Mouse (Mus musculus) forebrain, embryonic 16.5 days (tissue): ENCODE data around the gene Prss46. TPM values are rescaled to one million over a fixed set of nuclear protein-coding genes. Genes with fewer than 3 reads are reported as not detected.
"Not testable (repeated sequence)": the region's sequence is repeated elsewhere in the genome, so short reads cannot be mapped to it uniquely, and the experiment has no call there.

Experiments
- ATAC-seq: fragments of 200-750 bp; cut with Nextera tagmentation; 2 replicates; pipeline ENCODE4 v1.8.0; 2017; ENCODE audit warnings: mild to moderate bottlenecking, moderate library complexity
- H3K27ac ChIP-seq: fragments of 300-500 bp; sonication (generic); 2 replicates; pipeline ENCODE4 v1.5.1; 2014; ENCODE audit warnings: low read length, control low read depth
- H3K27me3 ChIP-seq: fragments of 300-500 bp; sonication (generic); replicated peaks from 2 replicates; pipeline ENCODE4 v1.6.1; 2014; ENCODE audit warnings: low read length; ENCODE audit not compliant: control insufficient read depth, insufficient read depth
- H3K36me3 ChIP-seq: fragments of 300-500 bp; sonication (generic); 2 replicates; pipeline ENCODE4 v1.6.1; 2014; ENCODE audit not compliant: control insufficient read depth, insufficient read depth
- H3K4me1 ChIP-seq: fragments of 300-500 bp; sonication (generic); replicated peaks from 2 replicates; pipeline ENCODE4 v1.6.1; 2014; ENCODE audit warnings: low read length; ENCODE audit not compliant: control insufficient read depth, insufficient read depth
- H3K4me2 ChIP-seq: fragments of 300-500 bp; sonication (generic); 2 replicates; pipeline ENCODE4 v1.6.1; 2014; ENCODE audit warnings: mild to moderate bottlenecking, low read length, control low read depth
- H3K4me3 ChIP-seq: fragments of 300-500 bp; sonication (generic); replicated peaks from 2 replicates; pipeline ENCODE4 v1.5.1; 2014; ENCODE audit warnings: mild to moderate bottlenecking, low read length, control low read depth
- H3K9ac ChIP-seq: fragments of 300-500 bp; sonication (generic); replicated peaks from 2 replicates; pipeline ENCODE4 v1.6.1; 2014; ENCODE audit warnings: low read depth, low read length, control low read depth
- H3K9me3 ChIP-seq: fragments of 300-500 bp; sonication (generic); 2 replicates; pipeline ENCODE4 v1.6.1; 2016; ENCODE audit warnings: low read length; ENCODE audit not compliant: control insufficient read depth
- WGBS: fragments of 180-500 bp; shearing (Covaris S2); extraction: QIAGEN DNeasy Blood & Tissue Kit; methylation state at CpG from one replicate; pipeline ENCODE4 v1.1.7; 2014; 5-methylcytosine and 5-hydroxymethylcytosine counted together
- polyA plus RNA-seq: library from polyadenylated mRNA; unstranded; fragments of >200 nt; fragmentation: Nextera tagmentation; extraction: Ambion mirVana; gene quantifications from 2 replicates; pipeline ENCODE4 v1.2.1, GENCODE M21; 2015

Prss46 gene
- not detected in 2 replicates for polyA plus RNA-seq

GRCm38 (mm10) chr9:110844206-110844605 is at the start of gene Prss46:
Gene Prss46 (plus strand): TSS chr9:110844506.
- no peaks in the 10 kb centered on the region for H3K27me3 ChIP-seq
- H3K9me3 ChIP-seq = no peaks in the 10 kb centered on the region
- no peaks in the 10 kb centered on the region for H3K4me1 ChIP-seq
- H3K9ac ChIP-seq = no peak within 1 kb of the TSS
- no peak within 1 kb of the TSS for H3K27ac ChIP-seq
- WGBS = 92% methylated on average over 10 of the region's 10 CpGs
- H3K4me2 ChIP-seq = no peak within 1 kb of the TSS
- no peak for ATAC-seq
- no peaks in the 10 kb centered on the region for H3K36me3 ChIP-seq
- no peak within 1 kb of the TSS for H3K4me3 ChIP-seq

- Histone ChIP-seq H3K36me3 (no peaks in the 10 kb centered on the region), H3K27me3 (no peaks in the 10 kb centered on the region), H3K4me2 (no peak overlapping the region), H3K9ac (no peak overlapping the region), H3K9me3 (no peaks in the 10 kb centered on the region), H3K4me3 (no peak overlapping the region), H3K4me1 (no peaks in the 10 kb centered on the region), H3K27ac (no peak overlapping the region)
- ATAC-seq = no peak
- 82% methylated on average over 10 of the region's 10 CpGs for WGBS
These were observed 47.3 kb upstream of the Prss46 start for GRCm38 (mm10) chr9:110797013-110797412.

DNA sequence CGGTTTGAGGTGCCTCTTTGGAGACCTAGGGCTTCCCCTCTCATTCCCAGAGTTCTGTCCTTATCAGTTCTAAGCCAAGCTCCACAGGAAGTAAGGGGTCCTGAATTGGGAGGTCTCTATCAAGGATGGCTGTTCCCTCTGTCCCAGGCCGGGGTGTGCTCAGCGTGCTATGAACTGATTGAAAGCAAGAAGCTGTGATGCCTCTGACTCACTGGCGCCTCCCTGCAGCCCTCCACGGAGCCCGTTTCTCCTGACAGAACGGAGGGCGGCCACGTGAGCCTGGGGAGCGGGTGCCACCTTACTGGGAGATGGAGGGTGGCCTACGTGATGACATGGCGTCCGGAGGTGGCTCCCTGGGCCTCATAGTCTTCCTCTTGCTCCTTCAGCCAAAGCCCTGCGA is 46.4 kb upstream of the Prss46 start, which contains the start of gene Prss42:
Gene Prss42, plus strand, starts transcription at position 301 of the 400 bp plus-strand sequence.
- no peaks in the 10 kb centered on the region for H3K27me3 ChIP-seq
- H3K4me2 ChIP-seq = no peak within 1 kb of the TSS
- H3K4me1 ChIP-seq = no peaks in the 10 kb centered on the region
- no peaks in the 10 kb centered on the region for H3K9me3 ChIP-seq
- WGBS = 92% methylated on average over 14 of the region's 14 CpGs
- H3K36me3 ChIP-seq = no peaks in the 10 kb centered on the region
- H3K4me3 ChIP-seq = no peak within 1 kb of the TSS
- H3K9ac ChIP-seq = no peak within 1 kb of the TSS
- H3K27ac ChIP-seq = no peak within 1 kb of the TSS
- no peak for ATAC-seq

DNA sequence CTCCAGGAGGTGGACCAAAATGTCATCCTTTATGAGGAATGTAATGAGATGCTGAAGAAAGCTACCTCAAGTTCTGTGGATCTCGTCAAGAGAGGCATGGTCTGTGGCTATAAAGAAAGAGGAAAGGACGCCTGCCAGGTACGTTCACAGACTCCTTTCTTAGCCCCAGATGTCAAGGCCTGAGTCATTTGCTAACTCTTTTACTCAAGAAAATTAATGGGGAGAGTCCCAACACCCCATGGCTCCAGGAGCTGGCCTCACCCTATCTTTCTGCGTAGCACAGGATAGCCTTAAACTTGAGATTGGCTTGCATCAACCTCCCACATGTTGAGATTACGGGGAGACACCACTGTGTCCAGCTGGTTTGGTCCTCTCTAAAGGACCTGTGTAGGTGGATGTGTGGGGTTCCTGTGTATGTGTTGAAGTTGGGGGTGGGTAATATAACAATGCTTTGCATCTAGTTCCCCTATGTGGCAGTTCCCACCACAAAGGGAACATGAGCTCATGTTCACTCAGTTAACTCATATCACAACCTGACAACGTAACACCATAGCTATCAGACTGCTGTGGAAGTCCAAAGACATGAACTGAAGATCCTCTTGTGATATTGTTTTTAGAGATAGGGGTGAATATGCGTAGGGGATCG is 43.3 kb upstream of the Prss46 start:
- ATAC-seq = no peak

GRCm38 (mm10) chr9:110803294-110803693 is 41.0 kb upstream of the Prss46 start:
- whole genome bisulfite sequencing = 82% methylated on average over 4 of the region's 4 CpGs
- no peak for ATAC-seq

More for the DNA sequence above, 43.3 kb upstream of the Prss46 start:
- Histone ChIP-seq H3K9me3 (no peaks in the 10 kb centered on the region), H3K9ac (no peak overlapping the region), H3K4me3 (no peak overlapping the region), H3K27me3 (no peaks in the 10 kb centered on the region), H3K4me2 (no peak overlapping the region), H3K4me1 (no peaks in the 10 kb centered on the region), H3K36me3 (no peaks in the 10 kb centered on the region), H3K27ac (no peak overlapping the region)
- 92% methylated on average over 8 of the region's 8 CpGs for WGBS

DNA sequence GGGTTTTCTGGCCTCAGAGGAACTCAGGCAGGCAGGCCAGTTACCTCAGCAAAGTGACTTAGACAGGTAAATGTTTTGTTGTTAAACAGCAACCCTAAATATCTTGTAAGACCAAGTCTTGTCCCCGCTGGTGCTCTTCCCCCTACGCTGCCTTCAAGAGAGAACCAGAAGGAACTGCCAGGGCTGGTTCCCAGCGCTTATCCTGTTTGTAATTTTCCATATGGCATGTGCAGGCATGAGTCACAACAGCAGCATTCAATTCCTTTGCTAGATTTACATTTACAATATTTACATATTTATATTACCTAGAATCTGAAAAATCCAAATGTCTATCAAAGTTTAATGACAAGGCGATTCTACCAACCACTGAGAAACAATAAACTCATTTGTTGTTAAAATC is 34.3 kb upstream of the Prss46 start:
- Histone ChIP-seq H3K36me3 (no peaks in the 10 kb centered on the region), H3K27me3 (no peaks in the 10 kb centered on the region), H3K27ac (no peak overlapping the region), H3K4me1 (no peaks in the 10 kb centered on the region), H3K4me3 (no peak overlapping the region), H3K4me2 (no peak overlapping the region), H3K9ac (no peak overlapping the region), H3K9me3 (no peaks in the 10 kb centered on the region)
- ATAC-seq = no peak
- 77% methylated on average over 4 of the region's 4 CpGs for WGBS

More at GRCm38 (mm10) chr9:110803294-110803693, 41.0 kb upstream of the Prss46 start:
- no peak overlapping the region for H3K9ac ChIP-seq
- H3K4me1 ChIP-seq = no peaks in the 10 kb centered on the region
- H3K27ac ChIP-seq = no peak overlapping the region
- H3K27me3 ChIP-seq = no peaks in the 10 kb centered on the region
- H3K36me3 ChIP-seq = no peaks in the 10 kb centered on the region
- H3K9me3 ChIP-seq = no peaks in the 10 kb centered on the region
- H3K4me3 ChIP-seq = no peak overlapping the region
- no peak overlapping the region for H3K4me2 ChIP-seq

DNA sequence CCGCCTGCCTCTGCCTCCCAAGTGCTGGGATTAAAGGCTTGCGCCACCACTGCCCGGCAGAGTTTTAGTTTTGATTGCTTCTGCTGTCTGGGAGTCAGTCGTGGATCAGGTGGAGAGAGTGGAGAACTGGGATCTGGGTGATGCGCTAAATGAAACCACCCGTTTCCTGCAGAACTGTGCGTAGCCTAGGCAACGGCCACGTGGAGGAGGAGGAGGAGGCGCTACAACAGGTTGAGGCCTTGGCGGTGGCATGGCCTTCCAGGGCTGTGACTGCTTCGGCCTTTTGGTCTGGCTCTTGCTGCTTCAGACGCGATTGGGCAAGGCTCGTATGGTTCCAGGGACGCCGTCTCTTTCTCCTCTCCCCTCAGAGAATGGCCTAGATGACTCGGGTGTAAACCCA is 30.5 kb upstream of the Prss46 start, which contains the start of gene Prss44:
Gene Prss44, plus strand, starts transcription at position 206 of the 400 bp plus-strand sequence.
- ATAC-seq = no peak
- no peaks in the 10 kb centered on the region for H3K9me3 ChIP-seq
- H3K27me3 ChIP-seq = no peaks in the 10 kb centered on the region
- H3K4me1 ChIP-seq = no peaks in the 10 kb centered on the region
- no peak within 1 kb of the TSS for H3K9ac ChIP-seq
- no peak within 1 kb of the TSS for H3K27ac ChIP-seq
- H3K4me3 ChIP-seq = no peak within 1 kb of the TSS
- no peak within 1 kb of the TSS for H3K4me2 ChIP-seq
- no peaks in the 10 kb centered on the region for H3K36me3 ChIP-seq
- 67% methylated on average over 18 of the region's 18 CpGs for WGBS

DNA sequence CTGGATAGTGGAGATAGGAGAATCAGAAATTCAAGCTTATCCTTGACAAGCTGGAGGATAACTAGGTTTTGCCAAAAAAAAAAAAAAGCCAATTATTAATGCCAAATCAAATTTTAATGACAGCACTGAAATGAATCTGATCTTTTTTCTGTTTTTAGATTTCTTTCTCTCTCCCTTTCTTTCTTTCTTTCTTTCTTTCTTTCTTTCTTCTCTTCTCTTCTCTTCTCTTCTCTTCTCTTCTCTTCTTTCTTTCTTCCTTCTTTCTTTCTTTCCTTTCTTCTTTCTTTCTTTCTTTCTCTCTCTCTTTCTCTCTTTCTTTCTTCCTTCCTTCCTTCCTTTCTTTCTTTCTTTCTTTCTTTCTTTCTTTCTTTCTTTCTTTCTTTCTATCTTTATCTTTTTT is 23.8 kb upstream of the Prss46 start:
- not testable (repeated sequence) for H3K9me3 ChIP-seq, H3K36me3 ChIP-seq, H3K27me3 ChIP-seq, H3K4me1 ChIP-seq, ATAC-seq, H3K9ac ChIP-seq, H3K4me2 ChIP-seq, H3K4me3 ChIP-seq, H3K27ac ChIP-seq

GRCm38 (mm10) chr9:110821436-110821835 is 22.9 kb upstream of the Prss46 start:
- Histone ChIP-seq H3K36me3 (no peaks in the 10 kb centered on the region), H3K9ac (no peak overlapping the region), H3K4me1 (no peaks in the 10 kb centered on the region), H3K4me2 (no peak overlapping the region), H3K27ac (no peak overlapping the region), H3K9me3 (no peaks in the 10 kb centered on the region), H3K4me3 (no peak overlapping the region), H3K27me3 (no peaks in the 10 kb centered on the region)
- ATAC-seq = no peak
- 86% methylated on average over 7 of the region's 7 CpGs for WGBS

- ATAC-seq = no peak
- Histone ChIP-seq H3K36me3 (no peaks in the 10 kb centered on the region), H3K4me3 (no peak overlapping the region), H3K9me3 (no peaks in the 10 kb centered on the region), H3K27me3 (no peaks in the 10 kb centered on the region), H3K4me1 (no peaks in the 10 kb centered on the region), H3K27ac (no peak overlapping the region), H3K4me2 (no peak overlapping the region), H3K9ac (no peak overlapping the region)
- WGBS = 63% methylated on average over 4 of the region's 4 CpGs
These were observed 18.9 kb upstream of the Prss46 start for GRCm38 (mm10) chr9:110825426-110825825.
